Mouse (Mus musculus): Measurements from ENCODE around the gene Med25. TPM values are rescaled to one million over a fixed set of nuclear protein-coding genes. Genes with fewer than 3 reads are reported as not detected.
A peak's percentile ranks its signal among the peaks of the same experiment; 100 is the strongest.

Med25 gene
- polyA plus RNA-seq, 1 experiment, result 208 TPM

DNA sequence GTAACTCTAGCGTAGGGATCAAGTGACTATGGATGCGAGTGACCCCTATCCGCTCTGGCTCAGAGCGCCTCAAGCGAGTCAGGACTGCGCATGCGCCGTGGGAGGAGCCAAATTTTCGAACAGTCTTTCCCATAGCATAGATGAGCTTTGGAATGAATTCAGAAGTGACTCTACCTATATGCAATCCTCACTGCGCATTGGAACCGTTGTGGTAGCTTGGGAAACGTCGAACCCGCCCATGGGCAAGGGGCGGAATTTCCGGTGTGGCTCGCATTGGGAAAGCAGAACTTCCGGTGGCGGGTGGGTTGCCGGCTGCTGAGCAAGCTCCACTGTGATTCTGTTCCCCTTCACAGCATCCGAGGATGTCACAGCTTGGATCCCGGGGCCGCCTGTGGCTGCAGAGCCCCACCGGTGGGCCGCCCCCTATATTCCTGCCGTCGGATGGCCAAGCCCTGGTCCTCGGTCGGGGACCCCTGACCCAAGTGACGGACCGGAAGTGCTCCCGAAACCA is 35.4 kb downstream of the Med25 start, which contains the start of gene Pnkp:
TSS of gene Pnkp (plus strand) at position 98 of the 511 bp plus-strand sequence.
- Histone ChIP-seq H3K4me1 (ENCODE audit: control insufficient read depth, insufficient read depth, insufficient read length, low read length) (peaks cover 11% of the 10 kb centered on the region), H3K27me3 (ENCODE audit: control insufficient read depth, insufficient read depth, low read length) (no peaks in the 10 kb centered on the region), H3K36me3 (ENCODE audit: control insufficient read depth, insufficient read depth, low read length) (peaks cover 3% of the 10 kb centered on the region), H3K4me3 (ENCODE audit: low read depth, low read length) (peak within 1 kb of the TSS; percentile 74), H3K27ac (ENCODE audit: insufficient read depth, low read depth, low read length) (peak within 1 kb of the TSS; percentile 61)
- TF ChIP-seq POLR2A (IDR thresholded peaks at IDR 0.05; ENCODE audit: low read depth, low read length) (0 out of 2 replicates have a peak, but pooled peaks have one; percentile 20), CTCF (IDR thresholded peaks at IDR 0.05; ENCODE audit: extremely low read depth, insufficient read length, insufficient replicate concordance, low read depth, low read length) (no peak)
- WGBS, result under 1% methylated on average over 32 of the region's 32 CpGs

DNA sequence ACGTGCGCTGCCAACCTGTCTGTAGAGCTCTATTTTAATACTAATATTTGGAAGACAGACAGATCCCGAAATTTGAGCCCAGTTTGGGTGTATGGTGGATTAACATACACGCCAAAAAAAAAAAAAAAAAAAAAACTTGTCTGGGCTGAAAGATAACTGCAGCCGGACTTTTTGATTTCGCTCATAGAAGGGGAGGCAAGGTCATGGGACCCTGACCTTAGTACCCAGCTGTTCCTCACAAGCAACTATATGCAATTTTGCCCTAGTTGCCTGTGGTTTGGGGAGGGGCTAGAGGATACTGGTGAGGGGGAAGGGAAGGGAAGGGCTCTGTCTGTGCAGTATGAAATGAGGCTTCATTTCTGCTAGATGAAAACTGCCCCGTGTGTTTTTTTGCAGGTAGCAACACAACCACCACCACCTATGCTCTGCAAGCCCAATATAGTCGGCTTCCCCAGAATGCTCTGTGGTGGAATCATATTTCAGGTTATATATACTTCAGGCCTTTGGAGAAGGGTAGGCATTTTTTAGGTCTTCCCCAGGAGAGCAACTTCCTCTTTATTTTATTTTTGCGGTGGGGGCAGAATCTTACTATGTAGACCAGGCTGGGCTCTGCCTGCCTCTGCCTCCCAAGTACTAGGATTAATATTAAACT is 36.1 kb downstream of the Med25 start:
- Histone ChIP-seq H3K27ac (ENCODE audit: insufficient read depth, low read depth, low read length) (peak overlapping the region; percentile 61), H3K27me3 (ENCODE audit: control insufficient read depth, insufficient read depth, low read length) (no peaks in the 10 kb centered on the region), H3K36me3 (ENCODE audit: control insufficient read depth, insufficient read depth, low read length) (no peaks in the 10 kb centered on the region; the same call in 1 of the 2 replicates), H3K4me1 (ENCODE audit: control insufficient read depth, insufficient read depth, insufficient read length, low read length) (peaks cover 11% of the 10 kb centered on the region), H3K4me3 (ENCODE audit: low read depth, low read length) (no peak overlapping the region)
- TF ChIP-seq POLR2A (IDR thresholded peaks at IDR 0.05; ENCODE audit: low read depth, low read length) (no peak), CTCF (IDR thresholded peaks at IDR 0.05; ENCODE audit: extremely low read depth, insufficient read length, insufficient replicate concordance, low read depth, low read length) (no peak)
- WGBS, result 47% methylated on average over 9 of the region's 9 CpGs

DNA sequence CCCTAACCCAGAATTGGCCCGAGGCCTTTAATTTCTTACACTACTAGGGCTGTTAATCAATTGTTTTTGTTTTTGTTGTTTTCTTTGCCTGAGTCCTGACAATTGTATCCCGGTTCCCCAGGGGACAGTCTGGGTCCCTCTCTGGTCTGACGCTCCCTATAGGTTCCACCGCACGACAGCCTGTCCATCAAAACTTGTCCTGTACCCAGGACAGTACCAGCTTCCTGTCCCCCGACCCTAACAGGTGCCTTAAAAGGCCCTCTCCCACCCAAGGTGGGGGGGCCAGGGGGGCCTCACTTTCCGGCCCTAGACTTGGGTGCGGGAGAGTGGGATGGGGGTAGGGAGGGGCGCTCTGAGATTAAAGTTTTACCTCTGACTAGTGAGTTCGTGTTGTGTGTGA is 37.5 kb downstream of the Med25 start:
- Histone ChIP-seq H3K27ac (ENCODE audit: insufficient read depth, low read depth, low read length) (peak overlapping the region; percentile 97), H3K36me3 (ENCODE audit: control insufficient read depth, insufficient read depth, low read length) (no peaks in the 10 kb centered on the region), H3K4me1 (ENCODE audit: control insufficient read depth, insufficient read depth, insufficient read length, low read length) (peaks cover 16% of the 10 kb centered on the region), H3K27me3 (ENCODE audit: control insufficient read depth, insufficient read depth, low read length) (no peaks in the 10 kb centered on the region), H3K4me3 (ENCODE audit: low read depth, low read length) (peak overlapping the region; percentile 86)
- no peak for TF ChIP-seq CTCF (IDR thresholded peaks at IDR 0.05; ENCODE audit: extremely low read depth, insufficient read length, insufficient replicate concordance, low read depth, low read length)
- TF ChIP-seq POLR2A (IDR thresholded peaks at IDR 0.05; ENCODE audit: low read depth, low read length), result no peak
- 13% methylated on average over 10 of the region's 10 CpGs for WGBS

DNA sequence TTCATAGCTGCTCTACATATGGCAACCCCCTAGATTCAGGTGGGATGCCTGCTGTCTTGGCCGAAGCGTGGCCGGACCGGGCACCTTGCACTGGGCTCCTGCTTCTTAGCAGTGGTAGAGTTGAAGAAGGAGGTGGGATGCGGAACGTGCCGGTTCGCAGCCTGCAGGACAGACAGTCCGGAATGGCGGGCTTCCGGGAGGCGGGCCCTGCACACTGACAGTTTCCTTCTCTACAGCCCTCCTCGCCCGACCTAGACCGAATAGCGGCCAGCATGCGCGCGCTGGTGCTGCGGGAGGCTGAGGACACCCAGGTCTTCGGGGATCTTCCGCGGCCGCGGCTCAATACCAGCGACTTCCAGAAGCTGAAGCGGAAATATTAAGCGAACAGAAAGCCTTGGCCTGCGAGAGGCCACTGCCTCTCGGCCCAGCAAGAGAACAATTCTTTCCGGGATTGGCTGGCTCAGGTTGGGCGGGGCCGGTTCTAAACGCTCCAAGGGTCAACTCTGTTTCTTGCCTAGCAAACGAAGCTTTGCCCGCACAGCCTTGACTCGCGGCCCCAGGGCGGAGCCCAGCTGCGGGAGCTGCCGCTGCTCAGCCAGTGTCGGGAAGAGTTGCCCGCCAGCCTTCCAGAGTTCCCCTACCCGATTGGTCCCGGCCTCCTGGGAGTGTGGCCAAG is 38.0 kb downstream of the Med25 start:
- peak overlapping the region; percentile 86 for H3K4me3 ChIP-seq (ENCODE audit: low read depth, low read length)
- H3K36me3 ChIP-seq (ENCODE audit: control insufficient read depth, insufficient read depth, low read length), result no peaks in the 10 kb centered on the region
- 0 out of 2 replicates have a peak, but pooled peaks have one; percentile 3 for TF ChIP-seq CTCF (IDR thresholded peaks at IDR 0.05; ENCODE audit: extremely low read depth, insufficient read length, insufficient replicate concordance, low read depth, low read length)
- TF ChIP-seq POLR2A (IDR thresholded peaks at IDR 0.05; ENCODE audit: low read depth, low read length), result peak; percentile 89
- peak overlapping the region; percentile 97 for H3K27ac ChIP-seq (ENCODE audit: insufficient read depth, low read depth, low read length)
- no peaks in the 10 kb centered on the region for H3K27me3 ChIP-seq (ENCODE audit: control insufficient read depth, insufficient read depth, low read length)
- H3K4me1 ChIP-seq (ENCODE audit: control insufficient read depth, insufficient read depth, insufficient read length, low read length), result peaks cover 16% of the 10 kb centered on the region
- under 1% methylated on average over 45 of the region's 45 CpGs for WGBS

DNA sequence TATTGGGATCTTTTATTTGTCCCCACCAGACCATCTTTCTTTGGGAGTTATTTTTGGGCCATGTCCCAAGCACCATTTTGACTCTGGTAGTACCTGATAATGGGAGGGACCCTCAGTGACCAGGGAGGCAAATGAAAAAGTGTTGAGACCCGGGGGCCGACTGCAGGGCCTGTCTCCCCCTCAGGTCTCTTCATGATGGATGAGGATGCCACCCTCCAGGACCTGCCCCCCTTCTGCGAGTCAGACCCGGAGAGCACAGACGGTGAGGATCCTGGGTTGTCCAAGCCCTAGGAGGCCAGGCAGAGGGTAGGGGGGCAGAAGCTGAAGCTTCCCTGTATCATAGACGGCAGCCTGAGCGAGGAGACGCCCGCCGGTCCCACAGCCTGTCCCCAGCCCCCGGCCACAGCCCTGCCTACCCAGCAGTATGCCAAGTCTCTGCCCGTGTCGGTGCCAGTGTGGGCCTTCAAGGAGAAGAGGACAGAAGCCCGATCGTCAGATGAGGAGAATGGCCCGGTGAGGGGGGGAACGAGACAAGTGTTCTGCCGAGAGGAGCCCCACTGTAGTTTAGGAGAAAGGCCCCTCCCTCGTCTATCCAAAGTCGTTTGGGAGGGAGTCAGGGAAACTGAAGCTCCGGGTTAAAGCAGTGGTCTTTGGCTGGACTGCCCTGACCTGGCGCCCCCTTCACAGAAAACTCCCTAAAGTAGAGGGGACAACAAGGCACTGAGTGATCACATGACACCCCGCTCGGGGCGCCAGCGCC is 38.7 kb downstream of the Med25 start:
- peaks cover 16% of the 10 kb centered on the region for H3K4me1 ChIP-seq (ENCODE audit: control insufficient read depth, insufficient read depth, insufficient read length, low read length)
- H3K36me3 ChIP-seq (ENCODE audit: control insufficient read depth, insufficient read depth, low read length), result no peaks in the 10 kb centered on the region
- peak overlapping the region; percentile 86 for H3K4me3 ChIP-seq (ENCODE audit: low read depth, low read length)
- H3K27ac ChIP-seq (ENCODE audit: insufficient read depth, low read depth, low read length), result peak overlapping the region; percentile 97
- TF ChIP-seq CTCF (IDR thresholded peaks at IDR 0.05; ENCODE audit: extremely low read depth, insufficient read length, insufficient replicate concordance, low read depth, low read length), result no peak
- TF ChIP-seq POLR2A (IDR thresholded peaks at IDR 0.05; ENCODE audit: low read depth, low read length), result no peak
- WGBS, result 12% methylated on average over 26 of the region's 26 CpGs
- no peaks in the 10 kb centered on the region for H3K27me3 ChIP-seq (ENCODE audit: control insufficient read depth, insufficient read depth, low read length)

DNA sequence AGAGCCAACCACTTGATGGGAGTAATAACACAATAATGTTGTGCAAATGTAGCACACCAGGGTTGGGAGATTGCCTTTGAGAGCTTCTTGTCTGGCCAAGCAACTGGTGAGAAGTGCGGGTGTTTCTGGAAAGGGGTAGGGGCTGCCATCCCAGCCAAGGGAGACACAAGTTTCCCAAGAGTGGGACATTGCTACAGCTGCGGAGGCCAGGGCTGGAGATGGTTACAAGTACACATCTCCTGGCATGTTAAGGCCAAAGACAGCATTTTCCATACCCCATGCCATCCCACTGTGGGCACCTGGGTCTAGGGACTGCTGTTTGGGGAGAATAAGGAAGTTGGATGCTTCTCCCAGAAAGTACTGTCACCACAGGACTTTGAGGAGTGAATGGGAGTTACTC is 39.4 kb downstream of the Med25 start:
- Histone ChIP-seq H3K27me3 (ENCODE audit: control insufficient read depth, insufficient read depth, low read length) (no peaks in the 10 kb centered on the region), H3K4me1 (ENCODE audit: control insufficient read depth, insufficient read depth, insufficient read length, low read length) (peaks cover 16% of the 10 kb centered on the region), H3K27ac (ENCODE audit: insufficient read depth, low read depth, low read length) (no peak overlapping the region), H3K36me3 (ENCODE audit: control insufficient read depth, insufficient read depth, low read length) (no peaks in the 10 kb centered on the region), H3K4me3 (ENCODE audit: low read depth, low read length) (no peak overlapping the region)
- 91% methylated on average over 2 of the region's 2 CpGs for WGBS
- TF ChIP-seq POLR2A (IDR thresholded peaks at IDR 0.05; ENCODE audit: low read depth, low read length) (no peak), CTCF (IDR thresholded peaks at IDR 0.05; ENCODE audit: extremely low read depth, insufficient read length, insufficient replicate concordance, low read depth, low read length) (no peak)

Measured in small intestine, adult 2 months (tissue).